Mouse (Mus musculus) gastrocnemius, postnatal 25 days (tissue): Measurements from ENCODE around the gene Palld. TPM values are rescaled to one million over a fixed set of nuclear protein-coding genes. Genes with fewer than 3 reads are reported as not detected.

Experiments
- DNase-seq: peaks from one replicate; pipeline ENCODE4 v3.0.0; 2022
- long read RNA-seq, 2 experiments: library from polyadenylated mRNA; stranded (forward); transcript quantifications; one replicate each; pipeline ENCODE4 v2.0.0; 2021
- total RNA-seq, 2 experiments: library from RNA; stranded (reverse); gene quantifications; 1 replicate in 1 of 2; 2 replicates in 1 of 2; pipeline ENCODE4 v1.2.3; 2021

Palld gene
- 100 to 1,000 TPM in 1 of 2 experiments, 10 to 100 TPM in 1; 90.9 to 120 TPM for total RNA-seq
- long read RNA-seq, experiment 1, full-length matches to known transcripts: 2 of 42 reads
- long read RNA-seq, experiment 1, partial matches to known transcripts: 29 of 42 reads
- long read RNA-seq, experiment 1, other reads (novel, unspliced or antisense): 11 of 42 reads
- long read RNA-seq, experiment 2, full-length matches to known transcripts: 2 of 38 reads
- long read RNA-seq, experiment 2, partial matches to known transcripts: 20 of 38 reads
- long read RNA-seq, experiment 2, other reads (novel, unspliced or antisense): 16 of 38 reads

DNA sequence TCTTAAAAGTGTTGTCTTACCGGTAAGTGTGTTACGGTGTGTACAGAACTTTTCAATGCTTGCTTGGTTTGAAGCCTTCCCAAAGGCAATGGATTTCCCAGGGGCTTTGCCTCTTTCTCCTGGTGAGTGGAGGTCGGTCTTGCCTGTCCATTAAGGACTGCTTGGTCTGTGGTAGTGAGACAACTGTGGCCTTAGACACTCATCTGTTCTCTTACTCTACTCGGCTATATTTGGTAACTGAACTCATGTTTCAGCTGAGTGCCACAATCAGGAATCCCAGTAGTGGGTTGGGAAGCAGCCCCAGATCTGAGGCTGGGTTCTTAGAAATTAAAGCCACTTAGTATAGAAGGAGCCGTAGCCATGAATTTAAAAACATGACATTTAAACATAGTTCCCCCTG lies at the start of gene Palld:
Palld (minus strand) TSS at position 170 of the 400 bp plus-strand sequence.
- no peak for DNase-seq

DNA sequence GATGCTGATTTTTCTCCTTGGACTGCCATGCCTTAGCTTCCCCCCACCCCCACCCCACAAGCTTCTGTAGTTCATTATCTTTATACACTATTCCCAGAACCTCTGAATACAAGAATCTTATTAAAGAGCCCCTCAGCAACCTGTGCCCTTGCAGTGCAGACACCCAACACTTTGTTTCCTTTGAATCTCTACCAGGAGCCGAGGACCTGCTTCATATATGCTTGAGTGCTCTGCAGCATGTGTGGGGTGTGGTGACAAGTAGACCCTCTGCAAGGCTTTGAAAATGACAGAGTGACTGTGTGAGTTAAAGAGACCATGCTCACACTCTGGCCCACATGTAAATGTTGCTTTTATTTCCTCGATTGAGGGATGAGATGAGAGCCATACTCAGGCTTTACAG lies 35.1 kb upstream of the Palld start:
- DNase-seq: no peak

DNA sequence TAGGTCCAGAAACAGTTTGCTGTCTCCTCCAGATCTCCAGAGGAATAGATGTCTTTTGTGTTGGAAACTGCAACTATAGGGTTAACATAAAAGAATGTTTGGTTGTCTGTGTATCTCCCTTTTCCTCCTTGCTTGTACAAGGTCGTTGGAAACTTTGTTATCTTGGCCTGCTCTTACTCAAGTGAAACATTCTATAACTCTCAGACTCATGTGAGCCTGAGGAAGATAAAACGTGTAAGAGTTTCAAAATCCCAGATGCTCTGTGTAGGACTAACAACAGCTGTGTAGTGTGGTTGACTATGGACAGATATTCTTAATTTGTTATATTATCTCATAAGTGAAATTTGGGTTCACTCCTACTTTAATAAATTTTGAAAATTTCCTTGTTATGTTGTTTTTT lies 30.8 kb upstream of the Palld start:
- no peak for DNase-seq

DNA sequence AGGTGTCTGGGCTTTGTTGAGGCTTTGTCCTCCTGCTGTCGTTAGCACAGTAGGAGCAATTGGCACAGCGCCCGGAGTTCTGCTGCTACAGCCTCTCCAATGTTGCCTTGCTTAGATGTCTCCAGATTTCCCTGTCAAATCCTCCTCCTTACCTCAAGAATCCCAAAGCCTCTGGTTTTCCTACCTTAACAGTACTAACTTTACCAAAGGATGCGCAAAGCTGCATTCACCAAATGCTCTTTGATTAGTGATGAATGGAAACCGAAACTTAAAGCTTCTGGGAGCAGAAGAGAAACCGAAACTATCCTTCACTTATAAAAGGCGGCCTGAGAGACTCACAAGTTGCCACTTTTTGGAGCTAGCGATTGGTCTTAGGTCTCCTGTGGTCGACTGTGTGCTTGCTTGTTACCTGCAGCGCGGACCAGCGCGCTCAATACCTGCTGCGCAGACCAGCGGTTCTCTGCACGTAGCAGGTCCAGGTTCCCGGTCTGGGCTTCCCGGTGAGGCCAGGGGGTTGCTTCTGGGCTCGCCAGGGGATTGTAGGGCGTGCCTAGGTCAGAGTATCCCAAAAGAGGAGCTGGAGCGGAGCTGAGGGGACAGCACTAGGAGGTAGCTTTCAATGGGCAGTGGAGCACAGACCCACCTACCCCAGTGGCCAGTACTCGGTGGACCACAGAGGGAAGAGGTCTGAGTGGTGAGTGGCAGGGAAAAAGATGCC lies 25.4 kb upstream of the Palld start, which contains the start of gene Ddx60:
Ddx60 (plus strand) TSS at position 311 of the 718 bp plus-strand sequence.
- peak; percentile 31 for DNase-seq

DNA sequence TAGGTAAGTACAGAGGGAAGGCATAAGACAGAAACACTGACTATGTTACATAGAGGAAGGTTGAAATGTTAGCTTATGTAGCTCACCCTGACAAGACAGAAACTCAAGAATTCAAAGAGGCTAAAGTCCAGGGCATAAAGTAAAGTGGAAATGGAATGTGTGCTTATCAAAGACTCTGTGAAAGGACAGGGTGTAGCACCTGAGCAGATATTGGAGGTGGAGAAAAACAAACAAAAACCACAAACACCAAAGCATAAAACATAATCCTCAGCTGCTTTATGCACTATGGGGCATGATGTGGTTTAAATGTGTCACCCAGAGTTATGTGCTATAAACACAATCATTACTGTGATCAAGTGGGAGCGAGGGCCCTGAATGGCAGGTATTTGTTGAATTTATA lies 22.0 kb upstream of the Palld start:
- no peak for DNase-seq

DNA sequence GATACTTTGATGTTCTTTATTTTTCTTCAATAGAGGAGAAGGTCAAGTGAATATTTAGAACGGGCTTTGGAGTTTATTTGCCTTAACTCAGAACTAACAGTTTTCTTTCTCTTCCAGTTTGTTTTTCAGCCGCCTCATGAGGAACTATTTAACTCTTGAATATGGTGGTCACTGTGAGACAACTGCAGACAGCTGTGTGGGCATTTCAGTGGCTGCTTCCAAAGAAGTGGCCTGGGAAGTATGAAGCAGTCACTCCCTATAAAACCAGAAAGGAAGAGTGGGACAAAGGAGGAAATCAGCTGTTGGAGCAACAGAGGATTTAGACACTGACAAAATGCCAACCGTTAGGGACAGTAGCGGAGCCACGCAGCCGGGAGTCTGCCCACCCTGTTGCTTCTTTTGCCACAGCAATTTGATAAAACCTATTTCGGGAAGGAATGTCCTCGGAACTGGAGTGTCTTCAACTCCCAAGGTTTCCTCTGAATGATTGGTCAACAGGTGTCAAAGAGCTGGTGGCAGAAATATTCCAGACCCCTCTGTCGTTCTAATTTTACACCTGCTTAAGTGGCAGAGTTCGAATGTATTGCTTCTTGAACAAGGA lies 19.1 kb upstream of the Palld start:
- DNase-seq: no peak

DNA sequence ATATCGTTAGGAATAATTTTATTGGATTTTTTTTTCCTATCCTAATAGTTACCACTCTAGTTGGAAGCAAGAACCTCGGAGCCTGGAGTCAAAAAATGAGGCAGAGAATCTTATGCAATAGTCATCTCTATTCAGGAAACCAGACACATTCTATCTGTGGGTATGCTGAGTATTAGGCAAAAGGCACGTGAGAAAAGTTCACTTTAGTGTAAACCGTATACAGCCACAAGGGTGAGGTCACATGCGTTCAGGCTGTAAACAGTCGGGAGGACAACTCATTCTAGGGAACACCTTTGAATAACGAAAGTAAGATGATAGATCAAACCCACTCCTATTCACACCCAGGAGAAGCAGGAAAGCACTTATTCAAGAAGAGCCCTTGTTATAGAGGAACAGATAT lies 17.9 kb upstream of the Palld start:
- no peak for DNase-seq

DNA sequence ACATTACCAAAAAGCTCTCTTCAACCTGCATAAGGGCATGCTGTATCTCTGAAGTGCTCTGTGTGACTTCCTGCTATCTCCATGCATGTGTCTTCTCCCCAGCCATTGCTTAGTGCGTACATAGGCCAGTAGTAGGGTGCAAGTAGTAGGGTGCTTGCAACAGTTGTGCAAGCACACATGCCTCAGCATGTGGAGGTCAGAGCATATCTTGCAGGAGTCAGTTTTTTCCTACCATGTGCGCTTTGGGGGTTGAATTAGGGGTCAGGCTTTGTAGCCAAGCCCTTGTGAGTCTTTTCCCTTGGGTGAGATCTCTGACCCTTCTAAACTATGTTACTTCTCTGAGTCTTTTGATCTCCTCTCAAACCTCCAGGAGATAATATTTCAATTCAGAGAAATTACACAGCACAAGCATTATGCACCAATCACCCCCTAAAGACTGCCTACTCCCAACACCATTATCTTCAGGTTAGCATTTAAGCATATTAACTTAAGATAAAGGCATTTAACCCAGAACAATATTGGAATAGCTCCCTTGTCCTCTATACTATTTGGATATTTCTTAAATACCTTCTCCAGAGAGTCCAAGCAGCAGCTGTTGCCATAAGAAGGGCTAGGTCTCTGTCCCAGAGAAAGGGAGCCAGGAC lies 16.8 kb upstream of the Palld start:
- DNase-seq: no peak

DNA sequence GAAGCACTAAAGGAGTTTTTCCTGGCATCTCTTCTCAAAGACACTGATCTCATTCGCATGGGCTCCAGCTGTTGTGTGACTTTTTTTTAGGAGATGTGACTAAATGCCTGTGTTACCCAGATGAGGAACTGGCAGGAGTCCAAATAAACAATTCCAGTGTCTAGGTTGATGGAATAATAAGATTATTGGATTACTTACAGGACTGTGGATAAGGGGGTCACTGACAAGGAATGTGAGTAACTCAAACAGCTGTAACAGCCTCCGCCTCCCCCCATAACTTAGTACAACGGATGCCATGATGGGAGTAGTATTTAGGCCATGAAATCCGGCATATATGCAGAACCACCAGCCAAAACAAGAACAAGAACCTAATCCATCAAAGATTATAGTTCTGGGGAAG lies 14.8 kb upstream of the Palld start:
- no peak for DNase-seq

DNA sequence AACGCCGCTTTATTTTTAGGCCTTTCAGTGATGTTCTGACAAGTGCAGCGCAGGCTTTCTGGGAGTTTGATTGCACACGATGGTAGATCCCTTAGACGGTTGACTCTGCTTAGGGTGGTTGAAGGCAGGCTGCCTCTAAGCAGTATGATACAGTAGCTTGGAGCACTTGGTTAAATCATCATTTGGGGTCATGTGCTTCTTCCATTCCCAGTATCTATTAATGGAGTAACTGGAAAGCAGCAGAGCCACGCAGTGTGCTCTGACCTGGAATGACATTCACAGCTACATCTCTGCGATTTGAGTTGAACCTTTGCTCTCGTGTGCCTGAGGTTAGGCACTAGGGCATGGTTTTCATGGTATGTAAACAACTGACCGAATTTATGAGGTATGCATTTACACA lies 11.5 kb upstream of the Palld start:
- DNase-seq: no peak

DNA sequence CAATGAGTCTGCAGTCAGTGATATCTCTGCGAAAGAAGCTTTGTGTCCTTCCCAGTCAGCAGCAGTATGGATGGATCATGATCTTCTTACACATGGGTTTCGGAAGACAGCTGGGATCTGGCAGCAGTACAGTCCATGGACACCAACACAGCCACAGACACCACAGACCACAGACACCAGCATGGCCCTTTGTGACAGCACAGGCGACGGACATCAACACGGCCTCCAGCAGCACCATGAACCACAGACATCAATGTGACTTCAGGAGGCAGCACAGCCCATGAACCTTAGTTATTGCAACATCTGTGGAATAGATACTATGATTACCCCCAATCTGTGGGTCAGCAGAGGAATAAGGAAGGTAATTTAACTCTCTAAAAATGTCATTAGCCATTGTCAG lies 10.3 kb upstream of the Palld start:
- DNase-seq: no peak

DNA sequence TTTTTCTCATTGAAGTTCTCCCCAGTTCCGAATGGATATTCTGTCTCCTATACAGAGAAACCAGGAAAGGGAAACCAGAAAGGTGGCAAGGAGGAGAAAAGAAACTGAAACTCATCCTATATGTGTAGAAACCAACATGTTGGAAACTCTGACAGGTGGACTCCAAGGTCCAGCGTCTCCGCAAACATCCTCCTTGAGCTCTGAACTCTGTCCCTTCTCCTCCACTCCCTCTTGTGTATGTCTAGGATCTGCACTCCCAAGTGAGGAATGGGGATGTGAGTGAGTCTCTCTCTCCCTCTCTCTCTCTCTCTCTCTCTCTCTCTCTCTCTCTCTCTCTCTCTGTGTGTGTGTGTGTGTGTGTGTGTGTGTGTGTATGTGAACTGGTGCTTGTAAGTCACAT lies 6.8 kb upstream of the Palld start:
- no peak for DNase-seq

DNA sequence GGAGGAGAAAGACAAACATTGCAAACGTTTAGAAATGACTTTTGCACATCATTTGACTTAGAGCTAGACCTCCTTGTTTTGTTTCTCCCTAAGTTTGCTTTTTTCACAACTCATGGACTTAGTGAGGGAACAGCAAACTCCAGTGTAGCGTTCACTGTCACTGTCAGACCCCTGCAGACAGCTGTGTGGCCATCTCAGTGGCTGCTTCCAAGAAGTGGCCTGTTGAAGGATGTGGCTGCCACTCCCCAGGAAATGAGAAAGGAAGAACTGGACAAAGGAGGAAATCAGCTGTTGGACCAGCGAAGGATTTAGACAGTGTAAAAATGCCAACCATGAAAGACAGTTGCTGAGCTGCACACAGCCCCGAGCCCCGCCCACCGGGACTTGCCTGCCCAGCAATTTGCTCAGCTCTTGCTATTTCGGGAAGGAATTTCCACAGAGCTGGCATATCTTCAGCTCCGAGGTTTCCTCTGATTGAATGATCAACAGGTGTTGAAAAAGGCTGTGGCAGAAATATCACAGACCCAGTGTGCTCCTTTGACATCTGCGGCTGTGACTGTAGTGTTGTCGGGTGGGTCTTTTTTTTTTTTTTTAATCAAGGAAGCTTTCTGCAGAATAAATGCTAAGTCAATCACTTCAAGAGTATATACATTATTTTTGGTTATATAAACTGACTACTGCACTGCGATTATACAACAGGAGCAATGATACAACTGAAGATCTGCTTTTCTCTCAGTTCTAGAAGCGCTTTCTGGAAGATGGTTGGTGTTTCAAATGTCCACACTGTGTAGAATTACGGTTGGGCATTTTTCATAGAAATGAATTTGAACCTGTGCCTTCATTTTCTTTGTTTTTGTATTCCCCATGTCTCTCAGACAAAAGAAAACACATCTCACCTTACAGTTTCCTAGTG lies 6.1 kb upstream of the Palld start:
- peak; percentile 80 for DNase-seq

DNA sequence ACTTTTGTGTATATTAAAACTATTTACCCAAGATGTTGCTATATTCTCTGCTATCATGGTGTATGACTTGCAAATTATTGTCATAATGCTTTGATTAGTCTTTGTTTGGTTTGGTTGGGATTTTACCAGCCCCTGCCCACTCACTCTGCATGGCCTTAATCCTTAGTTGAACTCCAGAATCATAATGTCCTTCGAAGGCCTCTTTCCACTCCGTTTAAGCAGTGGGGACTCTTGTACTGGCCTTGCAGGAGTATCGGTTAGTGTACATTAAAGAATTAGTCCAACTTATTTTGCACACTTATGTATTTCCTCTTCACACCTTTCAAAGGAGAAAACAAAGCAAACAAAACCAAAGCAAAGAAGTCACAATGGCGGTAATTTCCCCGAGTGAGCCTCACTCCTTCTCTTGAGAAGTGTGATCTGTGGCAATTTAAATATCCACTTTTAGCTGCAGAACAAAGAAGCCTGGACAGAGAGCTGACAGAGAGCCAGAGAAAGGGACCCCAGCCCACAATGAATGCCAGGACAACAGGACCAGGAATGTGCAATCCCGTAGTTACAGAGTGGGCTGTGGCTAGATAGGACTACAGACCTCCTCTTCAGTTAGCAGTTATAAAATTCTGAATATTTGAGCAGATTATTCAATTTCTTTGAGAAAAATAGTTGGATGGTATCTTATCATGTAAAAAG lies 1.3 kb downstream of the Palld start:
- no peak for DNase-seq

DNA sequence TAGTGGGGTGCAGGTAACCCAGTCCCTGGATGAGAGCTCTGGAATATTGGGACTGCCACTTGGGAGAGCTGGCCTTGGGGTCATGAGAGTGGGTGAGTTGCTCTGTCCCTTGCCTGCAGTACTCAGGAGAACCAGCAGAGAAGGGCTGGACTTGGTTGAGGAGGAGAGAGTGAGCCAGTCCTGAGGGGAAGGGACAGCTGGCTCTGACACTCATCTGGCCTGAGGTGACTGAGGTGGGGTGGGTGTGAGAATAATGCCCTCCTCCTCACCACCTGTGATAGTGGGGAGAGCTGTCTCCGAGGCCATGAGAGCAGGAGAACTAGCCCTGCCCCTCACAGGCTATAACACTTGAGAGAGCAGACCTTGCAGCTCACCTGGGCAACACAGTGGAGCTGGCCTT lies 5.1 kb downstream of the Palld start:
- DNase-seq: no peak

DNA sequence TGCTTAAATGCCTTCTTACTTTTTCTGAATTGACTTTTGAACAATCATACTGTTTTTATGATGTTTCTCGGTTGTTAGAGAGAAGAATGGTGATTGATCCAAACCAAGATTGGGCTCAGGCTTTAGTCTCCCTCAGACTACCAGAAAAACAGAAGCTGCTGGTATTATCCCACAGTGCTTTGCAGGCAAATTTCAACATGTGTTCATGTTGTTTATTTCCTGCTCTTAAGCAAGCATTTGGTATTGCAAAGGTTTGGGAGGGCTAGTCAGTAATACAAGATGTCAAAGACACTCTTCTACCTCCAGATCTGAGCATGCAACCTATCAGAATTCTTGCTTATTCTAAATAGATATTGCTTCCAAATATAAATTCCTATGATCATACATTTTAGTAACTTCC lies 5.7 kb downstream of the Palld start:
- no peak for DNase-seq

DNA sequence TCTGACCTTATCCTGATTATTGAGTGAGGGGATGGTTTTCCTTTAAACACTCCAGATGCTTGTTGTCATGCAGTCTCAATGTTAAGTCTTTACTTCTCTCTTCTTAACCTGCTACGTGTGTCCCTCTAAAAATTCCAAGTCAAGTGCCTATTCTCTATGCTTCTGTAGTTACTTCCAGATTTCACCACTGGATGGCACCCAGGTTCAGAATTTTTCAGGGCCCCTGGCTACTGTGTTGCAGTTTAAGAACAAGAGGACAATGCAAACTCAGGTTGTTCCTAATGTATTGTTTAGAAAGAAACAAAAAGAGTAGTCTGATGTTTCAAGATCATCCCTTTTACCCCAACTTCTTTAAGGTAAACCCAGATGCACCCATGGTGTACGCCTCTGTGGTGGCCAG lies 8.4 kb downstream of the Palld start:
- DNase-seq: no peak

DNA sequence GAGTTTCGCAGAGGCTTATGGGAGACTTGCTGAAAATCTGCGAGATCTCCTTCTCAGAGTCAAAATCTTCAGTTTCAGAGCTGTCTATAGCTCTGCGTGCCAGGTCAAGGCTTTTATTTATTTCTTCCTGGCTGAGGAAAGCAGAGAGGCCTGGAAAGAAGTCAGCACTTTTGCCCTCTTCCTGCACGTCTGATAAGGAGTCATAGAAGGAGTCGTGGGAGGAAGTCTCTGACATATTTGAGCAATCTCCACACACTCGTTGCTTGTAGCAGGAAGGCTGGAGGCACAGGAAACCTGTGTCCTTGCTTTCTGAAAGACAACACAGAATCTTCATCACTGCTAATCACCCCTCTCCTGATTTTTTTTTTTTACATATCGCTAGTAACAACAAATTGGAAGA lies 24.9 kb downstream of the Palld start:
- DNase-seq: no peak

DNA sequence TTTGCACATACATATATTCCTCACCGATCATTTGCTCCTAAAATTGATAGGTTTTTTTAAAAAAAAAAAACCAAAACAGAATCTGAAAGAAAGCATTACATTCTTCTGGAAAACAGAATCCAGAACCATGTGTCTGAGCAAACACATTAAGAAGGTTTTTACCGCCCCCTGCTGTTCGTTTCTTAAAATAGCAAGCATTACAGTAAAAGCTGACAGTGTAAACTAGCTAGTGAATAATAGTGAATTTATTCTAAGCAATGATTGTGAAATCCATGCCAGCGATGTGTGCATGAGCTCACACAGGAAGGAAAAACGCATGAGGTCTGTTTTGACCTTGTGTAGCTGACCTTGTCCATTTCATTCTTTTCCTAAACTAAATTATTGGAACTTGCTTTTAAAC lies 27.2 kb downstream of the Palld start:
- DNase-seq: no peak

DNA sequence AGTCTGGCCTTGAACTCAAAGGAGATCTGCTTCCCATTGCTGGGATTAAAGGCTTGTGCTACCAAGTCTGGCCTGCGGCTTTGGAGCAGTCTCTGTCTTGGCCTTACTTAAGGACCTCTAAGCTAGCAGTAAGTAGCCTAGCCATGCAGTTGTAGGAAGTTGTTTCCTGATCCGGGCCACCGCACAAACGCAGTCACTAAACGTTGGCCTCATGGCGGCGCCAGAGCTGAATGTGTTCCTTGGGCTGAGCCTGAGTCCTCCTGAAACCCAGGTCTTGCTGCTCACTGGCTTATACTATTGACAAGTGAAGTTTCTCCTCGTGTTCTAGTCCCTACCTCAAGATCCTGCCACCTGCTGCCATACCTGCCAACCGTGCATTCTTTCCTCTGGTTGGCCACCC lies 28.5 kb downstream of the Palld start:
- DNase-seq: no peak

DNA sequence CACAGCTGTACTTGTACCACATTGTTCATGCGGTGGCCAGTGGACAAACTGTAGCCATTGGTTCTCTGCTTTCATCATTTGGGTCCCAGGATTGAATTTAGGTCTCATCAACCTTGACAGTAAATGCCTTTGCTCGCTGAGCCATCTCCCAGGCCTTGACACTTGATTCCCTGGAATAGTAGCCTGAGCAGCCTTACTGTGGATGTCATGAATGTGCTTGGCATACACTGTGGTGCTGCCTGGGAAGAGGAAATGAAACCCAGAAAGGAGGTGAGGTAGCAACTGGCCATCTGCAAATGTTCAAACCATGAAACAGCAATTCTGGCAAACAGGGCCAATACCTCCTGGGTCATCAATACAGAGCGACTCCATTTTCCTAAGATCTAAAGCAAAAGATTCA lies 34.0 kb downstream of the Palld start:
- no peak for DNase-seq
